Mouse (Mus musculus) Patski (cell line): Measurements from ENCODE around the gene Myd88. TPM values are rescaled to one million over a fixed set of nuclear protein-coding genes. Genes with fewer than 3 reads are reported as not detected.
A peak's percentile ranks its signal among the peaks of the same experiment; 100 is the strongest.

Experiments
- ATAC-seq: fragments of 100-300 bp; one replicate; pipeline ENCODE4 v1.8.0; 2021
- CTCF ChIA-PET: fragments of 350-600 bp; sonication (Branson Sonifier 250); formaldehyde crosslinking; loops from one replicate; lab custom pipeline; 2022; ENCODE audit warnings: inconsistent platforms; lab: Charles Lee
- POLR2A ChIA-PET: fragments of 350-600 bp; sonication (Branson Sonifier 250); formaldehyde crosslinking; loops from one replicate; lab custom pipeline; 2022; ENCODE audit warnings: antibody characterized with exemption, inconsistent platforms; lab: Charles Lee
- DNase-seq: peaks from one replicate; pipeline ENCODE4 v3.0.0-alpha.2; 2011; ENCODE audit warnings: low read depth, low spot score
- H3K27me3 ChIP-seq: fragments of 371-371 bp; one replicate; pipeline ENCODE4 v1.5.1; 2021
- CTCF ChIP-seq: fragments of 100-300 bp; IDR thresholded peaks from one replicate; pipeline ENCODE4 v1.5.1; 2021
- in situ Hi-C: fragments of 300-500 bp; cut with MboI; formaldehyde crosslinking; loops from 3 replicates; pipeline ENCODE4 v1.11.1; 2018; ENCODE audit warnings: low pct_unique_long_range_greater_than_20kb, mixed read lengths
- polyA plus RNA-seq: library from polyadenylated mRNA; unstranded; gene quantifications from one replicate; pipeline ENCODE4 v1.2.3, GENCODE M21; 2021

Gene Myd88
- polyA plus RNA-seq, 1 experiment from 2014 or later, result 29.2 TPM

- in situ Hi-C loops, result no loop called here
- CTCF ChIA-PET, result interaction anchor here (0.7 to 1.4 kb wide), 2 partner anchors 9 to 13 kb away, joined by 3 read pairs; no protein-coding TSS in a partner anchor
- POLR2A ChIA-PET, result no interaction called here
- H3K27me3 ChIP-seq, result no peaks in the 10 kb centered on the region
- ATAC-seq (no peak), DNase-seq (no peak)
- no peak for TF ChIP-seq CTCF
Measured at GRCm38 (mm10) chr9:119342728-119343127, 1.5 kb upstream of the Myd88 start.

GRCm38 (mm10) chr9:119340212-119340580 is 1.0 kb downstream of the Myd88 start:
- in situ Hi-C loops, result no loop called here
- POLR2A ChIA-PET, result interaction anchor here (0.5 to 1.5 kb wide), 3 partner anchors 10 to 17 kb away, joined by 3 to 5 read pairs (median 4); no protein-coding TSS in a partner anchor
- TF ChIP-seq CTCF, result no peak
- CTCF ChIA-PET, result interaction anchor here (1.3 to 2.2 kb wide), 3 partner anchors 13 to 91 kb away, joined by 3 to 5 read pairs (median 3); partner anchors contain the start of gene Oxsr1
- no peak for ATAC-seq
- no peaks in the 10 kb centered on the region for H3K27me3 ChIP-seq
- no peak for DNase-seq

- ATAC-seq (peak; percentile 36), DNase-seq (no peak)
- POLR2A ChIA-PET, result interaction anchor here (0.5 to 1.5 kb wide), 3 partner anchors 11 to 17 kb away, joined by 3 to 5 read pairs (median 4); no protein-coding TSS in a partner anchor
- TF ChIP-seq CTCF, result no peak
- H3K27me3 ChIP-seq, result no peaks in the 10 kb centered on the region
- in situ Hi-C loops, result no loop called here
- CTCF ChIA-PET, result interaction anchor here (0.7 to 2.2 kb wide), 4 partner anchors 13 to 91 kb away, joined by 3 to 5 read pairs (median 3); partner anchors contain the start of gene Oxsr1
Measured at GRCm38 (mm10) chr9:119339558-119340211, 1.5 kb downstream of the Myd88 start, which contains the start of gene Acaa1a. Gene Acaa1a, plus strand, starts transcription at chr9:119339676.

DNA sequence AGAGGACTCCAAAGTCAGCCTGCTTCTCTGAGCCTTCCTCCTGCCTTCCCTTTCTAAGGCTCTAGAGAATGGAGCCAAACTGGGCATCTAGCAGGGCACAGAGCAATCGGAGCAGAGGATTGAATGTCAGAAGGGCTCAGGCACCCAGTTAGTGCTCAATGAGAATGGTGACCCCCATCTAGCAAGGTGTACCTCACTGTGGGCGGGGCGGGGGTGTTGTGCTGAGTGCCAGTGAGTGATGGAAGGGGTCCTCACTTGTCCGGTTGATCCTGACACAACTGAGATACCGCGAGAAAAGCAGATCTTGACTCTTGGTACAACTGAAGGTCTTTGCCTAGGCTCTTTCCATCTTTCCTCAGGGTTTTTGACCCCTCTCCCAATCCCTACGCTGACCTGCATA is 2.1 kb downstream of the Myd88 start:
- ATAC-seq, result no peak
- TF ChIP-seq CTCF, result no peak
- in situ Hi-C loops, result no loop called here
- ChIA-PET CTCF (interaction anchor here (0.7 to 2.2 kb wide), 4 partner anchors 12 to 92 kb away, joined by 3 to 5 read pairs (median 3); partner anchors contain the start of gene Oxsr1), POLR2A (interaction anchor here (1.5 kb wide), 1 partner anchor 16 kb away, joined by 4 read pairs; no protein-coding TSS in a partner anchor)
- no peaks in the 10 kb centered on the region for H3K27me3 ChIP-seq
- no peak for DNase-seq

- no peaks in the 10 kb centered on the region for H3K27me3 ChIP-seq
- in situ Hi-C loops, result no loop called here
- ChIA-PET CTCF (no interaction called here), POLR2A (no interaction called here)
- no peak for TF ChIP-seq CTCF
- ATAC-seq (no peak), DNase-seq (no peak)
Measured at GRCm38 (mm10) chr9:119338350-119338749, 2.9 kb downstream of the Myd88 start.

DNA sequence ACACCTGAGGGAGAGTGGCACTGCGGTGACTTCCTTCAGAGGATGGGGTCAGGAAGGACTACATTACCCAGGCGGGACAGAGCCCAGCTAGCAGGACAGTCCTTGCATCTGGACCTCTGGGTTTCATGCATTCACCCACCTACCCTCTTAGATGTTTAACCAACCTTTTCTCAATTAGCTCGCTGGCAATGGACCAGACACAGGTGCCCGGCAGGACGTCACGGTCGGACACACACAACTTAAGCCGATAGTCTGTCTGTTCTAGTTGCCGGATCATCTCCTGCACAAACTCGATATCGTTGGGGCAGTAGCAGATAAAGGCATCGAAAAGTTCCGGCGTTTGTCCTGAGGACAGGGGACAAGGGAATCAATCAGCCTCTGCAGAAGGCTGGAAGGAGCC is 3.4 kb downstream of the Myd88 start:
- no peaks in the 10 kb centered on the region for H3K27me3 ChIP-seq
- ChIA-PET POLR2A (no interaction called here), CTCF (interaction anchor here (1.8 kb wide), 1 partner anchor 11 kb away, joined by 5 read pairs; no protein-coding TSS in a partner anchor)
- no peak for DNase-seq
- ATAC-seq, result no peak
- in situ Hi-C loops, result no loop called here
- no peak for TF ChIP-seq CTCF

DNA sequence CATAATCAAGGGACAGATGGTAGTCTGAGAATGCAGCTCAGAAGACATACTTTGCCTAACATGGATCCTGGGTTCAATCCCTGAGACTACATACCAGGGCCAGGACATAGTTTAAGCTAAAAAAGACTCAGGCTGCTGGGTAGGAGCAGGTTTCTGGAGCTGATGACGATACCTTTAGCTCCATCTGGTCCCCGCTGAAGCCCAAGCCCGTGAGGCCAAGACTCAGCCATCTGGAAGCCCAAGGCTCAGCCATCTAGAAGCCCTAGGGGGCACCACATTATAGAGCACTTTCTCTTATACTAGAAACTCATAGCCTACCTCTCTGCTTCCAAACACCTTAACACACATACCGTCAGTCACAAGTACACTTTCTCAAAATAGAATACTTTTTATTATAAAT is 5.6 kb downstream of the Myd88 start:
- POLR2A ChIA-PET, result no interaction called here
- no peak for TF ChIP-seq CTCF
- no peak for DNase-seq
- CTCF ChIA-PET, result no interaction called here
- ATAC-seq, result no peak
- in situ Hi-C loops, result no loop called here
- no peaks in the 10 kb centered on the region for H3K27me3 ChIP-seq

GRCm38 (mm10) chr9:119334834-119335233 is 6.4 kb downstream of the Myd88 start:
- H3K27me3 ChIP-seq, result no peaks in the 10 kb centered on the region
- in situ Hi-C loops, result no loop called here

DNA sequence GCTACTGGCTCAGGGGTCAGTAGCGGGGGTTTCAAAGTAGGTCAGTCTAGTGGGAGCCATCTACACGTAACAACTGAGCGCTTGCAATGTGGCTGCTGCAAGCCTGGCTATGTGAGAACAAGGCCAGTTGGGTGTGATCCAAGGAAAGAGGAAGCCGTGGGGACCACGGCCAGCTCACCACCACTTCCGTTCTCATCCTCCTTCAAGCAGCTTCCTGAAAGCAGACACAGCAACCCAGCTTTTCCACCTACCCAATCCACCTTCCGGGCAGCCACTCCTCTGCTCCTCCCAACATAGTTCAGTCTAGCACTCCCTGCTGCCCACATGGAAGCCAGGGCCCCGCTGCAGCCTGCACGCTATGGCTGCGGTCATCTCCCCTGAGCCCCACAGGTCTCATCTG is 6.9 kb downstream of the Myd88 start:
- POLR2A ChIA-PET, result interaction anchor here (1.0 kb wide), 1 partner anchor 12 kb away, joined by 5 read pairs; the partner anchor contains the start of gene Oxsr1
- H3K27me3 ChIP-seq, result no peaks in the 10 kb centered on the region

More at GRCm38 (mm10) chr9:119334834-119335233, 6.4 kb downstream of the Myd88 start:
- ChIA-PET POLR2A (no interaction called here), CTCF (no interaction called here)
- DNase-seq, result no peak
- no peak for ATAC-seq
- TF ChIP-seq CTCF, result no peak

GRCm38 (mm10) chr9:119330186-119330963 is 10.8 kb downstream of the Myd88 start:
- CTCF ChIA-PET, result no interaction called here
- in situ Hi-C loops, result no loop called here
- no peak for ATAC-seq
- H3K27me3 ChIP-seq, result no peaks in the 10 kb centered on the region
- POLR2A ChIA-PET, result no interaction called here
- DNase-seq, result no peak
- no peak for TF ChIP-seq CTCF

More for the DNA sequence above, 6.9 kb downstream of the Myd88 start:
- in situ Hi-C loops, result no loop called here
- DNase-seq, result no peak
- CTCF ChIA-PET, result no interaction called here
- TF ChIP-seq CTCF, result no peak
- ATAC-seq, result no peak
